Mouse (Mus musculus) megakaryocyte, embryonic 14.5 days (primary cell): ENCODE results near the gene Gm17402. TPM values are rescaled to one million over a fixed set of nuclear protein-coding genes. Genes with fewer than 3 reads are reported as not detected.

Experiments used
- H3K27me3 ChIP-seq: replicated peaks from 2 replicates; pipeline ENCODE3; 2012; ENCODE audit warnings: inconsistent platforms
- H3K36me3 ChIP-seq: replicated peaks from 2 replicates; pipeline ENCODE3; 2012; ENCODE audit warnings: low read length, inconsistent platforms, mixed read lengths
- H3K4me1 ChIP-seq: 2 replicates; pipeline ENCODE4 v1.6.1; 2012; ENCODE audit warnings: inconsistent platforms
- H3K4me3 ChIP-seq: replicated peaks from 2 replicates; pipeline ENCODE3; 2012; ENCODE audit warnings: moderate library complexity, mild to moderate bottlenecking, inconsistent platforms
- H3K9me3 ChIP-seq: 2 replicates; pipeline ENCODE4 v1.6.1; 2012; ENCODE audit warnings: inconsistent platforms
- FLI1 ChIP-seq: IDR thresholded peaks from 2 replicates; pipeline ENCODE4 v1.6.1; 2012; ENCODE audit warnings: low read length, inconsistent platforms, mixed read lengths
- GATA1 ChIP-seq: IDR thresholded peaks from 3 replicates; pipeline ENCODE4 v1.6.1; 2012; ENCODE audit warnings: mixed read lengths, low read length, inconsistent platforms, borderline replicate concordance
- polyA plus RNA-seq: library from polyadenylated mRNA; stranded (reverse); fragments of >175 nt; gene quantifications from 2 replicates; pipeline ENCODE4 v1.2.3, GENCODE M21; 2012; ENCODE audit warnings: low replicate concordance; ENCODE audit not compliant: insufficient read depth

The Gm17402 gene
- polyA plus RNA-seq, result not detected in 2 replicates

DNA sequence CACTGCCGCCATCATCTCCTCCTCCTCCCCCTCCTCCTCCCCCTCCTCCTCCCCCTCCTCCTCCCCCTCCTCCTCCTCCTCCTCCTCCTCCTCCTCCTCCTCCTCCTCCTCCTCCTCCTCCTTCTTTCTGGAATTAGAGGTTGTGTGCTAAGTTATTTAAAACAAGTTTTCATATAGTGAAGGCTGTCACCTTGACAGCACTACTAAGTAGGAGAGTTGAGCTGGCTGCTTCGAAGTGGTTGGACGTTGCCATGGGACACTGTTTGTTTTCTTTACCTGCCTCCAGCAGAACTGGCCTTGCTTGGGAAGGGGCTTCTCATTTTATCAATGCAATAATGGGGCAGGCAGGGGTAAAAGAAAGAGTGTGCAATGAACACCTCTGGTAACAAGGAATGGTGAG is at the start of gene Gm17402:
Gene Gm17402 (minus strand): TSS at position 101 of the 400 bp plus-strand sequence.
- Histone ChIP-seq H3K9me3 (no peaks in the 10 kb centered on the region), H3K4me3 (peak within 1 kb of the TSS; percentile 91), H3K36me3 (no peaks in the 10 kb centered on the region), H3K27me3 (peaks cover 9% of the 10 kb centered on the region), H3K4me1 (peaks cover 24% of the 10 kb centered on the region)
- TF ChIP-seq GATA1, result no peak
- TF ChIP-seq FLI1, result no peak

DNA sequence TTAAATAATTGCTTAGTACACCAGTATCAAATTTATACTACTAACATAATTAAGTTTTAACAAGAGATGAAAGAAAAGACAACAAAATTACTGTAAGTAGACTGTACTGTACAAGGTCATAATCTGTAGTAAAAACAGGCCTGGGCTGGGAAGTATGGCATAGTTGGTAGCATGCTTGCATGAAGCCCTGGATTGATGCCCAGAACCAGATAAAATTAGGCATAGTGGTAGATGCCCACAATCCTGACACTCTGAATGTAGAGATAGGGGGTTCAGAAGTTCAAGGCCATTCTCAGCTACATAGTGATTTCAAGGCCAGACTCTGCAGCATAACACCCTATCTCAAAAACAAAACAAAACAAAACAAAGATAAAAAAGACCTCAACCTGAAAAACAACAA is 3.3 kb upstream of the Gm17402 start:
- TF ChIP-seq FLI1 (no peak), GATA1 (no peak)
- H3K9me3 ChIP-seq, result no peaks in the 10 kb centered on the region

DNA sequence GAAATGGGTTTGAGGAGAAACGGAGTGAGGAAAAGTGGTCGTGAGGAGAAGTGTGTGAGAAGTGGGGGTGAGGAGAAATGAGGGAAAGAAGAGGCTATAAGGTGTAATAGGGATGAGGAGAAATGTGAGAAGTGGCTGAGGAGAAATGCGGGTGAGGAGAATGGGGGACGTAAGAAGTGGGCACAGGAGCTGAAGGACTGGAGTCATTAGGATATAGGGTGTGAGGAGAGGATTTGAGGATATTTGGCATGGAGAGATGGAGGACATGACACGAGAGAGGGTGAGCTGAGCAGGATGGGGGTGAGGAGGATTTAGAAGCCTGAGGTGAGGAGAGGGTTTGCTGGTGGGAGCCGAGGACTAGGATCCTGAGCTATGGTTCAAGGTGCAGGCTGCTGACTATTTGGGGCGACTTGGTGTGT is 594 bp downstream of the Gm17402 start:
- TF ChIP-seq GATA1 (no peak), FLI1 (no peak)
- Histone ChIP-seq H3K4me3 (peak overlapping the region; percentile 91), H3K36me3 (no peaks in the 10 kb centered on the region), H3K4me1 (peaks cover 24% of the 10 kb centered on the region), H3K9me3 (no peaks in the 10 kb centered on the region), H3K27me3 (peaks cover 9% of the 10 kb centered on the region)

More for the DNA sequence above, 3.3 kb upstream of the Gm17402 start:
- no peak overlapping the region for H3K4me3 ChIP-seq
- peaks cover 7% of the 10 kb centered on the region for H3K27me3 ChIP-seq
- H3K4me1 ChIP-seq, result peaks cover 17% of the 10 kb centered on the region
- no peaks in the 10 kb centered on the region for H3K36me3 ChIP-seq

GRCm38 (mm10) chr3:67373872-67374271 is 1.1 kb downstream of the Gm17402 start, which contains the start of gene Mlf1:
Gene Mlf1 (plus strand): TSS chr3:67374097.
- H3K27me3 ChIP-seq, result peaks cover 9% of the 10 kb centered on the region
- no peaks in the 10 kb centered on the region for H3K36me3 ChIP-seq
- no peaks in the 10 kb centered on the region for H3K9me3 ChIP-seq
- peak within 1 kb of the TSS; percentile 91 for H3K4me3 ChIP-seq
- H3K4me1 ChIP-seq, result peaks cover 24% of the 10 kb centered on the region
- TF ChIP-seq GATA1, result no peak
- TF ChIP-seq FLI1, result no peak

GRCm38 (mm10) chr3:67372781-67373180 is 2.2 kb downstream of the Gm17402 start:
- peak overlapping the region; percentile 18 for H3K4me3 ChIP-seq
- TF ChIP-seq GATA1 (no peak), FLI1 (no peak)
- H3K27me3 ChIP-seq, result peaks cover 11% of the 10 kb centered on the region
- H3K9me3 ChIP-seq, result no peaks in the 10 kb centered on the region
- H3K36me3 ChIP-seq, result no peaks in the 10 kb centered on the region
- H3K4me1 ChIP-seq, result peaks cover 24% of the 10 kb centered on the region

GRCm38 (mm10) chr3:67372194-67372593 is 2.8 kb downstream of the Gm17402 start:
- Histone ChIP-seq H3K4me1 (peaks cover 24% of the 10 kb centered on the region), H3K27me3 (peaks cover 11% of the 10 kb centered on the region), H3K36me3 (no peaks in the 10 kb centered on the region), H3K9me3 (no peaks in the 10 kb centered on the region), H3K4me3 (no peak overlapping the region)
- no peak for TF ChIP-seq GATA1
- TF ChIP-seq FLI1, result no peak

DNA sequence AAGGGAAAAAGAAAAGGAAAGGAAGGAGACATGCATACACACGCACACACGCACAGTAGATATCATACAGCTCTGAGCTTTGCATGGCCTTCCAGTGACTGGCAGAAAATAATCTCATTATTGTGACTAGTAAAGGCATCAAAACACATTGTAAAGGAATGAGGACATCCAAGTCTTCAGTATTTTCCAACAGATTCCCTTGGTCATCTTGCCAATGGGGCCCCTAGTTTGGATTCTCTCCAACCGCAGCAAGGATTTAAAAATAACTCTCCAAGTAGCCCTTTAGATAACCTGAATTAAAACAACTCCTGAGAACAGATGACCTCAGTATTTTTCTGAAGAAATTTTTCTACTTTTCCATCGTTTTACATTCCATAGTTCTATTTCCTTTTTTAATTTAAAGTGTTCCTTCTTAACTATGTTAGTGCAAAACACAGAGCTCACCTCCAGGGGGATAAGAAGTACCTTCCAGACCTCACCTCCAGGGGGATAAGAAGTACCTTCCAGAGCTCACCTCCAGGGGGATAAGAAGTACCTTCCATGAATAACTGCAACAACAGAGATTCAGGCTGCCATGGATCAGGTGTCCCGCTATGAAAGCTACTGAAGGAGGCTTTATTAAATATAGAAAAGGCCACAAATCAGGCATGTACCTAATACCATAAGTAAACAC is 5.4 kb downstream of the Gm17402 start:
- Histone ChIP-seq H3K27me3 (peaks cover 9% of the 10 kb centered on the region), H3K36me3 (no peaks in the 10 kb centered on the region), H3K4me1 (peaks cover 18% of the 10 kb centered on the region), H3K9me3 (0 out of 2 replicates have a peak, but pooled peaks cover 5% of the 10 kb centered on the region), H3K4me3 (no peak overlapping the region)
- no peak for TF ChIP-seq FLI1
- TF ChIP-seq GATA1, result no peak

GRCm38 (mm10) chr3:67367481-67367880 is 7.5 kb downstream of the Gm17402 start:
- H3K4me1 ChIP-seq, result no peaks in the 10 kb centered on the region
- 0 out of 2 replicates have a peak, but pooled peaks cover 5% of the 10 kb centered on the region for H3K9me3 ChIP-seq
- TF ChIP-seq GATA1, result no peak
- TF ChIP-seq FLI1, result no peak
- H3K4me3 ChIP-seq, result no peak overlapping the region
- H3K36me3 ChIP-seq, result no peaks in the 10 kb centered on the region
- peaks cover 4% of the 10 kb centered on the region for H3K27me3 ChIP-seq

GRCm38 (mm10) chr3:67366087-67366892 is 8.7 kb downstream of the Gm17402 start:
- Histone ChIP-seq H3K27me3 (peaks cover 4% of the 10 kb centered on the region), H3K4me3 (no peak overlapping the region), H3K36me3 (peaks cover 3% of the 10 kb centered on the region), H3K4me1 (no peaks in the 10 kb centered on the region), H3K9me3 (0 out of 2 replicates have a peak, but pooled peaks cover 5% of the 10 kb centered on the region)
- TF ChIP-seq GATA1 (no peak), FLI1 (no peak)
